Mouse (Mus musculus) left cerebral cortex, adult 2 months (tissue): Measurements from ENCODE around the gene Syn3. TPM values are rescaled to one million over a fixed set of nuclear protein-coding genes. Genes with fewer than 3 reads are reported as not detected.
A peak's percentile ranks its signal among the peaks of the same experiment; 100 is the strongest.
"Not testable (repeated sequence)": the region's sequence is repeated elsewhere in the genome, so short reads cannot be mapped to it uniquely, and the experiment has no call there.

Experiments
- DNase-seq, 2 experiments: peaks; one replicate each; pipeline ENCODE4 v3.0.0; 2021 to 2022; ENCODE audit warnings: low spot score in 2 of 2, mixed read lengths in 1 of 2; ENCODE audit errors: extremely low spot score in 1 of 2
- H3K27ac ChIP-seq: fragments of 200-600 bp; 2 replicates; pipeline ENCODE4 v1.8.1; 2022
- H3K4me3 ChIP-seq: fragments of 200-600 bp; 2 replicates; pipeline ENCODE4 v1.8.1; 2022
- CTCF ChIP-seq: fragments of 200-600 bp; IDR thresholded peaks from 2 replicates; pipeline ENCODE4 v1.8.1; 2022; ENCODE audit warnings: antibody characterized with exemption, mild to moderate bottlenecking, moderate library complexity
- intact Hi-C: fragments of 180-260 bp; cut with DNase I; formaldehyde crosslinking; loops from one replicate; pipeline ENCODE4 v1.15.1; 2025
- total RNA-seq, 2 experiments: library from RNA; stranded (reverse); gene quantifications; 2 replicates each; pipeline ENCODE4 v1.2.3; 2021

Gene Syn3
- total RNA-seq, 2 experiments from 2014 or later, result 29.9 to 30.8 TPM

DNA sequence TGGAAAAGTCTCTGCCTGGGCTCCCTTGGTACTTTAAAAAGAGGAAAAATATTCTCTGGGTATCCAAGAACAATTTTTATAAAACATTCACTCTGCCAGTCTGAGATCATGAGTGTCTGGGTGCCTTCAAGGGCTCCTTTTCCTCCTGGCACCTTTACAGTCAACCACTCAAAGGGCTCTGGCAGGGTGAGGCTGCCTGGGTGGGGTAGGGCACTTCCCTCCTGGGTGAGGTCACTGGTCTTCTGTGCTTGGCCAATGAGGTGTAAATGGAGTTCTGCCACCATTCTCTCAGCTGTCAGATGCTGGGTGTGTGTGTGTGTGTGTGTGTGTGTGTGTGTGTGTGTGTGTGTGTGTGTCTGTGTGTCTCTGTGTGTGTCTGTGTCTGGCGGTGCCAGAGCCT is 39.1 kb downstream of the Syn3 start:
- TF ChIP-seq CTCF, result no peak
- DNase-seq, result no peak
- Histone ChIP-seq H3K27ac (no peak overlapping the region), H3K4me3 (no peak overlapping the region)
- intact Hi-C loops, result loop anchor here (5.0 kb wide), 1 partner anchor 437 kb away; the partner anchor contains the start of gene Fbxo7

DNA sequence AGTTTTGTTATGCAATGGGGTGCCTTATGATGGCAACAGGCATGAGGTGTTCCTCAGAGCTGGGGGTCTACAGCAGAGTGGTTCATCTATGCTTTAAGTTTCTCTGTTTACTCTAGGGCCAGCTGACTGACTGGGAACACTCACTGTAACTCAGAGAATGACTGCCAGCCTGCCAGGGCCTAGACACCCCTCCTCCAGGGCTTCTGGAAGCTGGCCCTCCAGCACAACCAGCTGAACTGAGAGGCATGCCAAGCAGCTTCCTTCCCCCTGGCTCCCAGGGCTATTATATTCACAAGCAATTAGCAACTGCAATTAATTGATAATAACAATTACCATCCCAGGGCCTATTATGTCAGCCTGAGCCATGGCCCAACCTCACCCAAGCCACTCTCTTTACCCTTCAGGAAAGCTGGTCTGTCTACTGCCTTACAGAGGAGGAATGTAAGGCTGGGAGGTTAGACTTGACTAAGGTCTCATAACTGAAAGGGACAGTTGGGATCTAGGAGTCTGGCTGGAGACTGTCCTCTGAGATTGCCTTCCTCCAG is 41.0 kb downstream of the Syn3 start:
- peak; percentile 19 to 29 for DNase-seq
- TF ChIP-seq CTCF, result no peak
- Histone ChIP-seq H3K27ac (peak overlapping the region; percentile 62; the same call in 1 of the 2 replicates), H3K4me3 (no peak overlapping the region)
- intact Hi-C loops, result no loop called here

GRCm38 (mm10) chr10:86457195-86457594 is 41.5 kb downstream of the Syn3 start:
- intact Hi-C loops, result no loop called here
- Histone ChIP-seq H3K4me3 (no peak overlapping the region), H3K27ac (peak overlapping the region; percentile 62; the same call in 1 of the 2 replicates)
- DNase-seq, result peak in 1 of 2 experiments; percentile 35
- no peak for TF ChIP-seq CTCF

- Histone ChIP-seq H3K4me3 (no peak overlapping the region), H3K27ac (no peak overlapping the region)
- intact Hi-C loops, result no loop called here
- DNase-seq, result no peak
- TF ChIP-seq CTCF, result no peak
These were observed 43.2 kb downstream of the Syn3 start for GRCm38 (mm10) chr10:86455296-86456055.

GRCm38 (mm10) chr10:86452326-86452995 is 46.2 kb downstream of the Syn3 start:
- TF ChIP-seq CTCF, result peak; percentile 88
- no peak overlapping the region for H3K4me3 ChIP-seq
- intact Hi-C loops, result loop anchor here (1.0 to 5.0 kb wide), 4 partner anchors 95 to 388 kb away; no protein-coding TSS in a partner anchor
- no peak overlapping the region for H3K27ac ChIP-seq
- DNase-seq, result no peak

- DNase-seq, result no peak
- no peak for TF ChIP-seq CTCF
- intact Hi-C loops, result loop anchor here (5.0 kb wide), 2 partner anchors 94 to 269 kb away; no protein-coding TSS in a partner anchor
- Histone ChIP-seq H3K27ac (no peak overlapping the region), H3K4me3 (no peak overlapping the region)
These were observed 47.4 kb downstream of the Syn3 start for GRCm38 (mm10) chr10:86451294-86451693.

DNA sequence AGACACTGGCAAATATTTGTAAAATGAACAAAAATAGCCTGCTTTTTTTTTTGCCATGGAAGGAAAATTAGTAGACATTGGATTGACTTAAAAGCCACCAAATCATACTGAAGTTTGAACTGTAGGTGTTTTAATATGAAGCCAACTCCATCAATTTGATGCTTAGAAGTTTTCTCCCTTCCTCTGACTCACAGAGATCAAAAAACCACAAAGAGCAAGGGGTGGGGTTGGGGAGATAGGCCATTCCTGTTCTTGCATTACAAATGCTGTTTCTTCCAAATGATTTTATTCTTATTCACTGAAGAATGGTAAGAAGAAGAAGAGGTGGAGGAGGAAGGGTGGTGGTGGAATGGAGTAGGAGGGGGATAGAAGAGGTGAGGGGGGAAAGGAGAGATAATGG is 52.0 kb downstream of the Syn3 start:
- no peak for DNase-seq
- TF ChIP-seq CTCF, result no peak
- no peak overlapping the region for H3K4me3 ChIP-seq
- H3K27ac ChIP-seq, result no peak overlapping the region
- intact Hi-C loops, result no loop called here

- no peak for DNase-seq
- Histone ChIP-seq H3K4me3 (no peak overlapping the region), H3K27ac (no peak overlapping the region)
- intact Hi-C loops, result no loop called here
- TF ChIP-seq CTCF, result no peak
These were observed 53.5 kb downstream of the Syn3 start for GRCm38 (mm10) chr10:86445207-86445606.

DNA sequence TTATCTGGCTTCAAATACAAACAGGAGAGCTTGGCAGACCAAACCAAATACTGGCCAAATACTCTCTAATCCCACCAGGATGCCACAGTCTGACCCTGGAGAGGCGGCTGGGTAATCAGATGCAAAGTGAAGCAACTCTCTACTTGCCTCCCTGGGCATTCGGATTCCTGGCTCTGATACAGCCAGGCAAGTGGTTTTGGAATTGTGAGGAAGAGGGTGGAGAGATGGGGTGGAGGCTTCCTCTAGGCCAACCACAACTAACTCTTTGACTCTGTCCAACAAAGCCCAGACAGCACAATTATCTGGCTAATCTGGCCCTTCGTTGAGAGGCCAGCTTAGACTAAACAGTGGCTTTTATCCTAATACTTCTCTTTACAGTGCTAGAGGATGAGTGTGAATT is 54.0 kb downstream of the Syn3 start:
- intact Hi-C loops, result no loop called here
- DNase-seq, result no peak
- H3K27ac ChIP-seq, result no peak overlapping the region
- TF ChIP-seq CTCF, result no peak
- no peak overlapping the region for H3K4me3 ChIP-seq

DNA sequence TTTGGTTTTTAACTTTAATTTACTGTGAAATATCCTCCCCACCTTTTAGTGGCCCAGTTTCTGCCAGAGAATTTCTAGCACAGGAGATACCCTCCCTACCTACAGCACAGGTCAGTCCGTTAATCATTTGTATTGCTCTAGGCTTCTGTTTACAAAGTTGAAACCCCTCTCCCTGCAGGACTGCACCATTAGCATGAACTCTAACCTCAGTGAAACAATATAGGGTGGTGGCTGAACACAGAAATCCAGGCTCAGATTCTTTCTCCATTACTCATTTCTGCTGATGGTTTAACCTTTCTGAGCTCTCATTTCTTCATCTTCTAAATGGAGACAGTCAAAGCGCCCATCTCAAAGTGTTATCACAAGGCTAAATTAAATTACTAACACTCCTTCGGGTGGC is 56.9 kb downstream of the Syn3 start:
- Histone ChIP-seq H3K4me3 (no peak overlapping the region), H3K27ac (no peak overlapping the region)
- no peak for DNase-seq
- intact Hi-C loops, result no loop called here
- TF ChIP-seq CTCF, result no peak

DNA sequence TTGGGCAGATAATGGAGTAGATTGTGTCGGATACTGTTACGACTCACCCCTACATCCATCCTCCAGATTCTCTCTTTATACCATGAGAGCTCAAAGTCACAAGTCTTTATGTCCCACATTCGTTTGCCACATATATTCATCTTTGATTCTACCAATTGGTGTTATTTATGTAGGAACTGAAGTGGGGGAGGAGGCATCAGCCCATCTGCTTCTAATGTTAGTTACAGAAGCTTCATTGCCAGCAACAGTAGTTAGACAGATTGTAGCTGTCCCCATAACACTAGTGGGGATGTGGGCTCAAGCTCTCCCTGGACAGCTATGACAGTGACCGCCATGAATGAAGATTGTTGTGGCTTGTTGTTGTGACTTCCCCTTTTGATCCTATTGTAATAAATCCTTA is 59.1 kb downstream of the Syn3 start:
- H3K4me3 ChIP-seq, result no peak overlapping the region
- TF ChIP-seq CTCF, result no peak
- DNase-seq, result no peak
- intact Hi-C loops, result no loop called here
- H3K27ac ChIP-seq, result no peak overlapping the region

DNA sequence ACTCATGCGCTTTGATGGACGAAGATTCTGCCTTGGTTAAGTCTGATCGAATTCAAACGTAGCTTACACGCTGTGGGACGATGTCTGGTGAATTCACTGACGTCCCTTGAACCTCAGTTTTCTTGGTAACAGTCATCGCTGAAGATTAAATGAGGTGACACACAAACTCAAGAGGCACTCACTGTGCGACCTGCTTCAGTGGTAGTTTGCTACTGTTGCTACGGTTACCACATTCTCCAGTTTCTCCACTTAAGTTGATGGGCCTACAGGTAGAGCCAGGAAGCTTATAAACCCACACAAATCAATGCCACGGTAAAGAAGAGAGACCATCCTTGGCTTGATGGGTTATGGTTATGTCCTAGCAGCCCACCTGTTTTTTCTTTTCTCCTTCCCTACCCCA is 61.4 kb downstream of the Syn3 start:
- TF ChIP-seq CTCF, result no peak
- intact Hi-C loops, result no loop called here
- DNase-seq, result no peak
- no peak overlapping the region for H3K4me3 ChIP-seq
- no peak overlapping the region for H3K27ac ChIP-seq

GRCm38 (mm10) chr10:86435006-86435405 is 63.7 kb downstream of the Syn3 start:
- intact Hi-C loops, H3K27ac ChIP-seq, H3K4me3 ChIP-seq, DNase-seq: not testable (repeated sequence)
